Mouse (Mus musculus): ENCODE results near the gene BC147527. TPM values are rescaled to one million over a fixed set of nuclear protein-coding genes. Genes with fewer than 3 reads are reported as not detected.

BC147527 gene
- not detected in 2 replicates for polyA plus RNA-seq (2012; rRNA removed)

GRCm38 (mm10) chr13:120299991-120300442 is at the start of gene BC147527:
Gene BC147527 (plus strand): TSS chr13:120300392.

GRCm38 (mm10) chr13:120262870-120263269 is 37.3 kb upstream of the BC147527 start, which contains the start of gene AF067061:
Gene AF067061 (plus strand): TSS chr13:120263114.

GRCm38 (mm10) chr13:120316578-120316977 is 16.4 kb downstream of the BC147527 start, which contains the start of gene Tcstv3:
Gene Tcstv3 (plus strand): TSS chr13:120316878.

Other genes starting within 250 kb of the BC147527 start
- gene Gm21188, start 248.2 kb upstream of the BC147527 start, polyA plus RNA-seq (2012; rRNA removed) = 0.60 and 0.71 TPM in 2 replicates
- not detected in 2 replicates for gene Gm20767, start 160.1 kb upstream of the BC147527 start, polyA plus RNA-seq (2012; rRNA removed)
- not detected in 2 replicates for gene Gm21818, start 128.0 kb upstream of the BC147527 start, polyA plus RNA-seq (2012; rRNA removed)
- gene Gm21762, start 84.4 kb upstream of the BC147527 start, polyA plus RNA-seq (2012; rRNA removed) = 0.21 and 0.26 TPM in 2 replicates
- gene Gm21731, start 61.3 kb upstream of the BC147527 start, polyA plus RNA-seq (2012; rRNA removed) = not detected in 2 replicates
- gene AF067061, start 37.3 kb upstream of the BC147527 start, polyA plus RNA-seq (2012; rRNA removed) = not detected in 2 replicates
- not detected in 2 replicates for gene Tcstv3, start 16.5 kb downstream of the BC147527 start, polyA plus RNA-seq (2012; rRNA removed)